Mouse (Mus musculus) heart, adult 10 weeks (tissue): ENCODE results near the gene Aplp2. TPM values are rescaled to one million over a fixed set of nuclear protein-coding genes. Genes with fewer than 3 reads are reported as not detected.

ENCODE experiments used
- polyA plus RNA-seq: library from polyadenylated mRNA; stranded (reverse); fragments of 350-450 nt; fragmentation: Illumina TruSeq; extraction: RNeasy Lipid Tissue Mini Kit (QIAGEN cat#74804); gene quantifications from one replicate; pipeline ENCODE4 v1.2.3, GENCODE M21; 2014; ENCODE audit warnings: low read depth, low replicate concordance

Gene Aplp2
- 297 TPM for polyA plus RNA-seq

GRCm38 (mm10) chr9:31211690-31212499 is at the start of gene Aplp2:
Aplp2 (minus strand) TSS chr9:31211815.

GRCm38 (mm10) chr9:31131205-31131968 is 80.2 kb downstream of the Aplp2 start, which contains the start of gene St14:
St14 (minus strand) TSS chr9:31131853.

Other genes starting within 250 kb of the Aplp2 start
- 12.1 TPM for gene Zbtb44, start 181.2 kb downstream of the Aplp2 start, polyA plus RNA-seq
- gene St14, start 80.0 kb downstream of the Aplp2 start, polyA plus RNA-seq: not detected
- 4.9 TPM for gene Prdm10, start 68.7 kb upstream of the Aplp2 start, polyA plus RNA-seq
- gene Nfrkb, start 174.4 kb upstream of the Aplp2 start, polyA plus RNA-seq: 9.7 TPM